Mouse (Mus musculus): ENCODE data around the gene Crtc3. TPM values are rescaled to one million over a fixed set of nuclear protein-coding genes. Genes with fewer than 3 reads are reported as not detected.

Crtc3 gene
- polyA plus RNA-seq, 1 experiment from 2014 or later = 15.5 TPM

DNA sequence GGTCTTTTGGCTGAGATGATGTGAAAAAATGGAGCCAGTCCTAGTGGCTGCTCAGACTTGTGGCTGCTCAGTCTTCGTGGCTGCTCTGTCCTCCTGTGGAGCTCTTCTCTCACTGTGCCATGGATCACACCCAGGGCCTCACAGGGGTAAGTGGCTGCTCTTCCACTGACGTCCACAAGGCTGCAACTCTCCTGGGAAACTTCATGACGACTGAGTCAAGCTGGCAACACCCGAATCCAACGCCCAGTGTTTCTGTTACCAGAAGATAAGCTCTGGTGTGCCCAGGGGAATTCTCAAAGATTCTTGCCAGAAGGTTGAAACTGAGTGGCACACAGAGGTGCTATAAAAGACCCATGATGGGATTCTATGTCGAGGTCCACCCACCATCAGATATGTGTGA lies 13.8 kb upstream of the Crtc3 start:
- no peak overlapping the region for H3K9ac ChIP-seq
- H3K4me1 ChIP-seq (replicated peaks) = no peaks in the 10 kb centered on the region
- no peaks in the 10 kb centered on the region for H3K36me3 ChIP-seq
- no peak overlapping the region for H3K27ac ChIP-seq
- ATAC-seq = no peak
- H3K4me3 ChIP-seq (replicated peaks) = no peak overlapping the region
- no peak overlapping the region for H3K4me2 ChIP-seq (replicated peaks)
- 65% methylated on average over 6 of the region's 6 CpGs for WGBS
- no peaks in the 10 kb centered on the region for H3K27me3 ChIP-seq (replicated peaks)
- no peaks in the 10 kb centered on the region for H3K9me3 ChIP-seq

DNA sequence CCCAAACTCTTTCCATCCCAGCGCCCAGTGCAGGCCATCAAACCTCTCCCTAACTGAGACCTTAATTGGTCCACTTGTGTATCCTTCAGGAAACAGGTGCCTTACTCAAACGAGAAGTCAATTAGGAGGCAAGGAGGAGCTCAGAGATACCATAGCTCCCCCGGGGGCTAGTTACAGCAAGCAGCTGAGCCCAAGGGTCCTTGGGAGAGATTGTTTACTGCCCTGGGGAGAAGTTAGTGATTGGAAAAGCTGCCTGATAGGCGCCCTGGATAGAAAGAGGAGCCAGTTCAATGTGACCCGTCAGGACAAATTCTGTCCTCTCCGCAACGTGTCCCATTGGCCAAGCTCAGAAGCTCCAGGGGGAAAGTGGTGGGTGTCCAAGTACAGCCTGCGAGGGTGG lies 11.0 kb upstream of the Crtc3 start:
- Histone ChIP-seq H3K9ac (no peak overlapping the region), H3K27ac (no peak overlapping the region), H3K4me2 (replicated peaks) (no peak overlapping the region), H3K36me3 (no peaks in the 10 kb centered on the region), H3K27me3 (replicated peaks) (no peaks in the 10 kb centered on the region), H3K4me1 (replicated peaks) (no peaks in the 10 kb centered on the region), H3K9me3 (no peaks in the 10 kb centered on the region), H3K4me3 (replicated peaks) (no peak overlapping the region)
- no peak for ATAC-seq
- 66% methylated on average over 8 of the region's 8 CpGs for WGBS

DNA sequence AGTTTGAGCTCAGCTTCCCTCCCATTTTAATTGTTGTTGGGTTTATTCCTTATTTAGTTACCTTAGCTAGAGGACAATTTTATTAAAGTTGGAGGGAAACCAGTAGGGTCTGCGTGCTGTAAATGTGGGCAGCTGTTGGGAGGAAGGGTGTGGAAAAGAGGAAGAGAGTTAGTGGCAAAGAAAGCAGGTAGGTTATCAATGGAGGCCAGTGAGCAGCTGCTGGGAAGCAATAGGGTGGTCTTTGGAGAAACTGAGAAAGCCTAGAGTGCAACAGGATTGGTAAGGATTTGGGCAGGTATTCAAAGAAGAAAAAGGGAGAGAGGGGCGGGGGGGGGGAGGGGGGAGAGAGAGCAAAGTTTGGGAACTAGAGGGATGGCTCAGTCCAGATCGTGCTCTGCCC lies 10.3 kb upstream of the Crtc3 start:
- H3K4me1 ChIP-seq (replicated peaks) = no peaks in the 10 kb centered on the region
- 73% methylated on average over 3 of the region's 3 CpGs for WGBS
- H3K9me3 ChIP-seq = no peaks in the 10 kb centered on the region
- no peaks in the 10 kb centered on the region for H3K36me3 ChIP-seq
- ATAC-seq = no peak
- H3K27me3 ChIP-seq (replicated peaks) = no peaks in the 10 kb centered on the region
- H3K4me2 ChIP-seq (replicated peaks) = no peak overlapping the region
- H3K27ac ChIP-seq = no peak overlapping the region
- H3K9ac ChIP-seq = no peak overlapping the region
- no peak overlapping the region for H3K4me3 ChIP-seq (replicated peaks)

DNA sequence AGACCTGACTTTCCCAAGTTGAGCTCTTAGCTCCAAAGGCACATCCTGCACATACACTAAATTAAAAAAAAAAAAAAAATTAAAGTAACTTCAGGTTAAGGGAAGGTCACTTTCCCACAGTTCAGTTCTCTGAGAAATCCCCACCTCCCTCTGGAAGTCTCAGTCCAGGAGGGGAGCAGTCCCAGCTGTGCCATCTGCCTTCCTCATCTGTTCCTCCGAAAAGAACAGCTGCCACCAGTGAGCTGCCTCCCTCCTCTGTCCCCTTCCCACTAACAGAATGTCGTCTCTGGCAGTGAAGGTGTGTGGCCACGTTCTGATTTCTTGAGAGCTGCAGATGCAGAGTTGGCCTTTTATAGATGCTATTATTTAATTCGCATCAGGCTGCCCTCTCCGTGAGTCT lies 9.2 kb upstream of the Crtc3 start:
- Histone ChIP-seq H3K9me3 (no peaks in the 10 kb centered on the region), H3K4me1 (replicated peaks) (no peaks in the 10 kb centered on the region), H3K4me2 (replicated peaks) (no peak overlapping the region), H3K9ac (no peak overlapping the region), H3K27ac (no peak overlapping the region), H3K36me3 (no peaks in the 10 kb centered on the region), H3K4me3 (replicated peaks) (no peak overlapping the region), H3K27me3 (replicated peaks) (no peaks in the 10 kb centered on the region)
- no peak for ATAC-seq
- WGBS = 64% methylated on average over 5 of the region's 5 CpGs

DNA sequence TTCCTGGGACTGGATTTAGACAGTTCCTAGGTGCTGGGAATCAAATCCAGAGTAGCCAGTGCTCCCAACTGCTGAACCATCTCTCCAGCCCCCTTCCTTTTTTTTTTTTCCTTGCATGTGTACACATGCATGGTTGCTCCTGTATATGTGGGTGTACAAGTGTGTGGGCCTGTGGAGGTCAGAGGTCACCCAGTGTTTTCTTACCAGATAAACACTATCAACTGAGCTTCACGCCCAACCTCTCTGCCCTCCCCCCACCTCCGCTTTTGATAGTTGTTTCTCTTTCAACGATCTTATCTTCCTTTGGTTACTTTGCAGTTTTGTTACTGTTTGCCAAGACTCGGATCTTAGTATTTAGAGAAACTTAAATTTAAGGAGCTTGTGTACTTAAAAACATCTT lies 8.2 kb upstream of the Crtc3 start:
- no peaks in the 10 kb centered on the region for H3K36me3 ChIP-seq
- H3K9ac ChIP-seq = no peak overlapping the region
- no peaks in the 10 kb centered on the region for H3K4me1 ChIP-seq (replicated peaks)
- no peak overlapping the region for H3K4me2 ChIP-seq (replicated peaks)
- no peaks in the 10 kb centered on the region for H3K27me3 ChIP-seq (replicated peaks)
- 0 out of 2 replicates have a peak, but pooled peaks have one; percentile 25 for ATAC-seq
- H3K4me3 ChIP-seq (replicated peaks) = no peak overlapping the region
- H3K27ac ChIP-seq = no peak overlapping the region
- no peaks in the 10 kb centered on the region for H3K9me3 ChIP-seq
- 44% methylated on average over 4 of the region's 4 CpGs for WGBS

DNA sequence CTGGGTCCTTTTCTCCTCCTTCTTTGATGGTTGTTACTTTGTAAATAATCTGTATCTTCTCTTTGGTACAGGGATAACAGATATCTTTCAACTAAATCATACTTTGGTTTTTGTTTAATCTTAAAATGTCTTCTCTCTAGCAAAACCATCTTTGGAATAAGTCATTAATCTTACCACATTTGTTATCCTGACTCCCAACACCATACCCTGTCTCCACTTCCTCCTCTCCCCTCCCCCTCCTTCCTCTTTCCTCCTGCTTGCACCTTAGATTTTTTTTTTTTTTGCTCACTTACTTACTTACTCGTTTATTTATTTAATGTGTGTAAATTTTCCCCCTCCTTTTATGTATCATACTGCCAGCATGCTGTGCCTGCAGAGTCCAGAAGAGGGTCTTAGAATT lies 7.7 kb upstream of the Crtc3 start:
- Histone ChIP-seq H3K9ac (no peak overlapping the region), H3K4me1 (replicated peaks) (no peaks in the 10 kb centered on the region), H3K27me3 (replicated peaks) (no peaks in the 10 kb centered on the region), H3K9me3 (no peaks in the 10 kb centered on the region), H3K4me3 (replicated peaks) (no peak overlapping the region), H3K36me3 (no peaks in the 10 kb centered on the region), H3K4me2 (replicated peaks) (no peak overlapping the region), H3K27ac (no peak overlapping the region)
- no peak for ATAC-seq
- 39% methylated on average over 1 of the region's 1 CpGs for WGBS

DNA sequence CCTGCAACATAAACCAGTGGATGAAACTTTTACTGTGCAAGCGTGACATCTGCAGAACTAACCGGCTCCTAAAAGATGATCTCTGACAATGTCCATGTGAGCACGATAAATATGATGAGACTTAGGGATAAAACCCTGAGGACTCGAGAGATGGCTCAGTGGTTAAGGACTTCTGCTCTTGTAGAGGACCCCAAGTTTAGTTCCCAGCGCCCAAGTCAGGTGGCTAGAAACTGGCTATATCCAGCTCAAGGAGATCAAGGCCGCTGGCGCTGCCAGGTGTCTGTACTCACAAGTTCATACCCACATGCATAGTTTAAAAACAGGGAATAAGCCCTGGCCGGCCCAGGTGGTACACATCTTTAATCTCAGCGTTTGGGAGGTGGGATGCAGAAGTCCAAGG lies 3.8 kb upstream of the Crtc3 start:
- Histone ChIP-seq H3K4me2 (replicated peaks) (no peak overlapping the region), H3K4me3 (replicated peaks) (no peak overlapping the region), H3K27ac (no peak overlapping the region), H3K27me3 (replicated peaks) (no peaks in the 10 kb centered on the region), H3K9me3 (no peaks in the 10 kb centered on the region), H3K36me3 (no peaks in the 10 kb centered on the region), H3K9ac (no peak overlapping the region), H3K4me1 (replicated peaks) (peaks cover 9% of the 10 kb centered on the region; the same call in 1 of the 2 replicates)
- no peak for ATAC-seq
- WGBS = 88% methylated on average over 9 of the region's 9 CpGs

DNA sequence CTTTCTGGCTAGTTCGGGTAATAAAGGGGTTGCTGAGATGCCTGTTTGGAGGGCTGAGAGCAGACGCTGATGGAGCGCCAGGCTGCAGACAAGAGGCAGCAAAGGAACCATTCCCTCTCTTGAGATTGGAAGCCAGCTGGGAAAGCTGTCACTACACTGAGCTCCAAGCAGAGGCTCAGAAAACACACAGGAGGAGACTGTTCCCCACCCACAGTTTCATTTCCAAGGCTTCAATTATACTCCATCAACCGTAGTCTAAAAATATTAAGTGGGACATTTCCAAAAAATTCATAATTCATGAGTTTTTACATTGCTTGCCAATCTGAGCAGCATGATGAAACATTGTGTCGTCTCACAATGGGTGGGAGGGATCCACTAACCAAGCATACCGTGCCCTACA lies 2.5 kb upstream of the Crtc3 start:
- Histone ChIP-seq H3K27me3 (replicated peaks) (no peaks in the 10 kb centered on the region), H3K36me3 (no peaks in the 10 kb centered on the region), H3K4me2 (replicated peaks) (no peak overlapping the region), H3K9me3 (no peaks in the 10 kb centered on the region), H3K9ac (no peak overlapping the region), H3K4me1 (replicated peaks) (peaks cover 9% of the 10 kb centered on the region), H3K4me3 (replicated peaks) (no peak overlapping the region), H3K27ac (no peak overlapping the region)
- 67% methylated on average over 6 of the region's 6 CpGs for WGBS
- ATAC-seq = no peak

DNA sequence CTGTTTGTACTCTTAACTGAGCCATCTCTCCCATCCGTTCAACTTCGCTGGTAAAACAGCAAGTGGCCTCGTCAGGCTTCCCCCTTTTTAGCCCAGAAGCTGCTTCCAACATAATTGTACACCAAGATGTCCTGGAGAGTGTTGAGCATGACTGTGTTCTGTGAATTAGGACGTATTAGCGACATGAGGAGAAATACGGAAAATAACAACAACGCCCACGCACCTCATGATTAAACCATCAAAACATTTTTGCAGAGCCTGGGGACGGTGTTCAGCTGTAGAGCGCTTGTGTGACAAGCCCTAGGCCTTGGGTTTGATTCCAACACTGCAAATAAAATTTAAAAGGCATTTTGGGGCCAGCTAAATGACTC lies 529 bp upstream of the Crtc3 start:
- H3K9ac ChIP-seq = peak overlapping the region; percentile 94
- H3K27ac ChIP-seq = peak overlapping the region; percentile 97
- no peaks in the 10 kb centered on the region for H3K36me3 ChIP-seq
- no peaks in the 10 kb centered on the region for H3K9me3 ChIP-seq
- ATAC-seq = 0 out of 2 replicates have a peak, but pooled peaks have one; percentile 2
- H3K4me1 ChIP-seq (replicated peaks) = peaks cover 9% of the 10 kb centered on the region
- H3K4me3 ChIP-seq (replicated peaks) = peak overlapping the region; percentile 91
- peak overlapping the region; percentile 88 for H3K4me2 ChIP-seq (replicated peaks)
- WGBS = 26% methylated on average over 10 of the region's 10 CpGs
- H3K27me3 ChIP-seq (replicated peaks) = no peaks in the 10 kb centered on the region

DNA sequence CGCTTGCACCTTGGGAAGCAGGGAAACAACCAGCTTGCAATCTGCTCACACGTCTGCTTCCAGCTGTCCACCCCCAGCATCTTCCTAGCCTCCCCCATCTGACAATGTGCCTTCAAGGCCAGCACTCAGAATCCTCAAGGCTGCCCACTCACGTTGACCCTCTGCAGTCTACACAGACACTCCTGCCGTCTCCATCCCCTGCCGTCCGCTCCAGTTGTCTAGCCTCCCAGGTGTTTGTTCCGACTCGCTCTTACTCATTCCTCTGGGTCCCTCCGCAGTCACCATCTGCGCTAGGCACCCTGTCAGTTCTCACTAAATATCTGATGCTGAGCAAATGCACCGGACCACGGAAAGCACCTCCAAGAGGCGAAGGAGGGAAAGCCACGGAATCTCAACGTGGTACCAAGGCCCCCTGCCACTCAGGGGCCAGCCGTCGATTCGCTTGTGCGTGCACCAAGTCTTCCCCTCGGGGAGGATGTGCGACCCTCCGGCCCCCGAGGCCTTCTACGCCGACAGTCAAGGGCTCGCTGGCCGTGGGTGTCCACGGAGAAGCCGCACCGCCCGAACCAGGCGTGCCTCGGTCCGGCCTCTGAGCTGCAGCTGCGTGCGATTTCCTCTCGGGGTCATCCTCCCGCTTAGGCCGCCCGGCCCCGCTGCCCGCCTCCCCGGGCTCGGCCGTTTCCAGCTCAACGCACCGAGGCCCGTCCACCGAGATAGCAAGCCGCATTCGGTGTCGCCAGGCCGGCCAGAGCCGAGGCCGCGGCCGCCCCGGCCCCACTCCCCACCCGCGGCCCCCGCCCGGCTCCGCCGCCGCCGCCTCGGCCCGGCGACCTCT lies 739 bp downstream of the Crtc3 start:
- 1% methylated on average over 69 of the region's 69 CpGs for WGBS
- Histone ChIP-seq H3K9me3 (no peaks in the 10 kb centered on the region), H3K36me3 (no peaks in the 10 kb centered on the region), H3K4me2 (replicated peaks) (peak overlapping the region; percentile 88), H3K4me1 (replicated peaks) (peaks cover 11% of the 10 kb centered on the region), H3K27me3 (replicated peaks) (no peaks in the 10 kb centered on the region), H3K4me3 (replicated peaks) (peak overlapping the region; percentile 91), H3K27ac (peak overlapping the region; percentile 97), H3K9ac (peak overlapping the region; percentile 94)
- ATAC-seq = peak; percentile 34

DNA sequence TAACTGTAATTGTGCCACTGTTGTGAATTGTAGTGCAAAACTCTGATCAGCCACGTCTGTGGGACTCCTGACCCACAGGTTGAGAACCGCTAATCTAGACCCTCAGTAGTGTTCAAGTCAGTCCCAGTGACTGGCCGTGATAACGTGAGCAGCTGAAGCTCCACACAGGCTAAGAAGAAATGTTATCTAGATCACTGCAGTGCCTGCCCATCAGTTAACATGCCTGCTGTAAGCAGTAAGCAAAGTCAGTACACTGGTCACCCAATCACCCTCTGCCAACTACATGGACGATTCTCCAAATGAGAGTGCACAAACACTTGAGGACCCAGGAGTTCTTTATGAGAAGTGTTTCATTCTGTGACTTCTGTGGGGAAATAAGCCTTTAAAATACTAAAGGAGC lies 3.0 kb downstream of the Crtc3 start:
- no peaks in the 10 kb centered on the region for H3K9me3 ChIP-seq
- H3K4me3 ChIP-seq (replicated peaks) = no peak overlapping the region
- H3K27ac ChIP-seq = no peak overlapping the region
- H3K4me2 ChIP-seq (replicated peaks) = no peak overlapping the region
- H3K27me3 ChIP-seq (replicated peaks) = no peaks in the 10 kb centered on the region
- no peak overlapping the region for H3K9ac ChIP-seq
- no peak for ATAC-seq
- H3K4me1 ChIP-seq (replicated peaks) = peaks cover 15% of the 10 kb centered on the region
- H3K36me3 ChIP-seq = no peaks in the 10 kb centered on the region
- 84% methylated on average over 5 of the region's 5 CpGs for WGBS

DNA sequence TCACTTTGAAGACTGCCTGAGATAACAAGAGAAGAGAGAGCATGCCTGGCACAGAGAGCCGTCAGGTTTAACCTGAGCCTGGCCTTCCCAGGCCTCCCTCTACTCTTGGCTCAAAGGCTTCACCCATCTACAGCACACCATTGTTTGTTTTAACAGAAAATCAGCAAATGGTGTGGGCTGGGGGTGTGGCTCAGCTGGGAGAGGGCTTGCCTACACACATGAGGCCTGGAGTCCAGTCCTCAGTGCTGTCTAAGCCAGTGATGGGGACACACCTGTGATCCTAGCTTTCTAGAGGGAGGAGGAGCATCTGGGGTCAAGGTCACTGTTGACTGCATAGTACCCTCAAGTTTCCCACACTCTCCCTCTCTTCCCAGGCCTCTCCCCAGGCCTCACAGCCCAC lies 6.0 kb downstream of the Crtc3 start:
- H3K36me3 ChIP-seq = no peaks in the 10 kb centered on the region
- H3K27ac ChIP-seq = no peak overlapping the region
- no peak overlapping the region for H3K4me2 ChIP-seq (replicated peaks)
- 0 out of 2 replicates have a peak, but pooled peaks have one; percentile 58 for ATAC-seq
- no peak overlapping the region for H3K9ac ChIP-seq
- H3K4me3 ChIP-seq (replicated peaks) = no peak overlapping the region
- 54% methylated on average over 1 of the region's 1 CpGs for WGBS
- no peaks in the 10 kb centered on the region for H3K27me3 ChIP-seq (replicated peaks)
- no peaks in the 10 kb centered on the region for H3K9me3 ChIP-seq
- peaks cover 13% of the 10 kb centered on the region for H3K4me1 ChIP-seq (replicated peaks)

DNA sequence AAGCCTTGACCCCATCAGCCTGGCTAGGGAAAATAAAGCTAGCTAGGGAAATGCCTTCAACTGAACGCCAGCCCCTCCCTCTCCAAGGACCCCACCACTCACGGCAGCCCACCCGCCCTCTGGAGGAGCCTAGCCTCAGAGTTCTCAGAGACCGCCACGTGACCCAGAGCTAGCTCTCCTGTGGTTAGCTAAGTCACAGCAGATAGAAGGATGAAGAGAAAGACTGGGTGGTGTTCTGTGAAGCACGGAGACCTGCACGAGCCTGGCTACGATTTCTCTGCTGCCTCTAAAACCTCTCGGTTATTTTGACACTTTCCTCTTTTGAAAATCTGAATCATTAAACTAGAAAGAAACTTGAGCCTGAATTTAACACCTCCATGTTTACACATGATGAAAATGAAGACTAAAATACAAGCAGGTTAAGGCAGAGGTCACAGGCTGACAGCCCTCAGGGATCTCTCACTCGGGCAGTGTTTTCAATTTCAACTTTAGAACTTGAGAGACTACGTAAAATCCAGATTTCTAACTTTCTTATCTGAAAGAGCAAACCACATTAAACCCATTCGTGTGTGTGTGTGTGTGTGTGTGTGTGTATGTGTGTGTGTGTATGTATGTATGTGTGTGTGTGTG lies 8.3 kb downstream of the Crtc3 start:
- H3K4me1 ChIP-seq (replicated peaks) = peaks cover 11% of the 10 kb centered on the region
- no peak overlapping the region for H3K9ac ChIP-seq
- no peak overlapping the region for H3K4me3 ChIP-seq (replicated peaks)
- H3K36me3 ChIP-seq = peaks cover 4% of the 10 kb centered on the region; the same call in 1 of the 2 replicates
- no peaks in the 10 kb centered on the region for H3K9me3 ChIP-seq
- no peak overlapping the region for H3K4me2 ChIP-seq (replicated peaks)
- H3K27ac ChIP-seq = no peak overlapping the region
- ATAC-seq = no peak
- 26% methylated on average over 12 of the region's 12 CpGs for WGBS
- H3K27me3 ChIP-seq (replicated peaks) = no peaks in the 10 kb centered on the region

Data from intestine, embryonic 15.5 days (tissue).